Mouse (Mus musculus): Measurements from ENCODE around the gene Gm6034. TPM values are rescaled to one million over a fixed set of nuclear protein-coding genes. Genes with fewer than 3 reads are reported as not detected.
"Not testable (repeated sequence)": the region's sequence is repeated elsewhere in the genome, so short reads cannot be mapped to it uniquely, and the experiment has no call there.

The Gm6034 gene
- polyA plus RNA-seq, 1 experiment from 2014 or later = not detected

GRCm38 (mm10) chr17:36040604-36041003, 2.2 kb upstream of the Gm6034 start:
- H3K9ac ChIP-seq (ENCODE audit: low read depth, low read length); H3K36me3 ChIP-seq (ENCODE audit: control insufficient read depth, insufficient read depth); ATAC-seq (ENCODE audit: low read depth); H3K27me3 ChIP-seq (ENCODE audit: control insufficient read depth, insufficient read depth, low read depth, low read length); H3K27ac ChIP-seq (ENCODE audit: low read length); H3K4me2 ChIP-seq (ENCODE audit: low read depth, low read length); H3K4me1 ChIP-seq (ENCODE audit: control insufficient read depth, low read depth, low read length); H3K4me3 ChIP-seq (ENCODE audit: low read depth, low read length); H3K9me3 ChIP-seq (replicated peaks; ENCODE audit: control insufficient read depth, low read length): not testable (repeated sequence)
- WGBS (ENCODE audit: insufficient replicate concordance) = 73% methylated on average over 2 of the region's 2 CpGs

- not testable (repeated sequence) for H3K27ac ChIP-seq (ENCODE audit: low read length); H3K4me1 ChIP-seq (ENCODE audit: control insufficient read depth, low read depth, low read length); H3K36me3 ChIP-seq (ENCODE audit: control insufficient read depth, insufficient read depth); H3K27me3 ChIP-seq (ENCODE audit: control insufficient read depth, insufficient read depth, low read depth, low read length); H3K9me3 ChIP-seq (replicated peaks; ENCODE audit: control insufficient read depth, low read length)
- Histone ChIP-seq H3K4me2 (ENCODE audit: low read depth, low read length) (peak overlapping the region; percentile 85), H3K9ac (ENCODE audit: low read depth, low read length) (peak overlapping the region; percentile 56), H3K4me3 (ENCODE audit: low read depth, low read length) (peak overlapping the region; percentile 62)
- ATAC-seq (ENCODE audit: low read depth) = peak; percentile 22; the same call in 1 of the 2 replicates
- WGBS (ENCODE audit: insufficient replicate concordance) = 5% methylated on average over 19 of the region's 19 CpGs
Measured at GRCm38 (mm10) chr17:36042055-36042454, 706 bp upstream of the Gm6034 start.

- H3K36me3 ChIP-seq (ENCODE audit: control insufficient read depth, insufficient read depth) = no peaks in the 10 kb centered on the region
Measured at GRCm38 (mm10) chr17:36043286-36043685, 525 bp downstream of the Gm6034 start.

GRCm38 (mm10) chr17:36057927-36058326, 15.2 kb downstream of the Gm6034 start:
- H3K9ac ChIP-seq (ENCODE audit: low read depth, low read length); H3K4me3 ChIP-seq (ENCODE audit: low read depth, low read length); H3K36me3 ChIP-seq (ENCODE audit: control insufficient read depth, insufficient read depth); H3K27me3 ChIP-seq (ENCODE audit: control insufficient read depth, insufficient read depth, low read depth, low read length); H3K4me2 ChIP-seq (ENCODE audit: low read depth, low read length); H3K9me3 ChIP-seq (replicated peaks; ENCODE audit: control insufficient read depth, low read length); H3K27ac ChIP-seq (ENCODE audit: low read length); H3K4me1 ChIP-seq (ENCODE audit: control insufficient read depth, low read depth, low read length); ATAC-seq (ENCODE audit: low read depth): not testable (repeated sequence)
- WGBS (ENCODE audit: insufficient replicate concordance) = 75% methylated on average over 22 of the region's 25 CpGs

More at GRCm38 (mm10) chr17:36043286-36043685, 525 bp downstream of the Gm6034 start:
- Histone ChIP-seq H3K4me2 (ENCODE audit: low read depth, low read length) (peak overlapping the region; percentile 85), H3K27ac (ENCODE audit: low read length) (peak overlapping the region; percentile 34), H3K9ac (ENCODE audit: low read depth, low read length) (peak overlapping the region; percentile 61), H3K9me3 (replicated peaks; ENCODE audit: control insufficient read depth, low read length) (no peaks in the 10 kb centered on the region), H3K4me1 (ENCODE audit: control insufficient read depth, low read depth, low read length) (peaks cover 9% of the 10 kb centered on the region), H3K27me3 (ENCODE audit: control insufficient read depth, insufficient read depth, low read depth, low read length) (no peaks in the 10 kb centered on the region), H3K4me3 (ENCODE audit: low read depth, low read length) (peak overlapping the region; percentile 62)
- no peak for ATAC-seq (ENCODE audit: low read depth)
- WGBS (ENCODE audit: insufficient replicate concordance) = 77% methylated on average over 3 of the region's 3 CpGs

GRCm38 (mm10) chr17:36058362-36058761, 15.6 kb downstream of the Gm6034 start, which contains the start of gene Gm11127:
TSS of gene Gm11127 (minus strand) at chr17:36058371.
- not testable (repeated sequence) for H3K27ac ChIP-seq (ENCODE audit: low read length); H3K9me3 ChIP-seq (replicated peaks; ENCODE audit: control insufficient read depth, low read length); H3K27me3 ChIP-seq (ENCODE audit: control insufficient read depth, insufficient read depth, low read depth, low read length); H3K36me3 ChIP-seq (ENCODE audit: control insufficient read depth, insufficient read depth); ATAC-seq (ENCODE audit: low read depth); H3K4me2 ChIP-seq (ENCODE audit: low read depth, low read length); H3K4me1 ChIP-seq (ENCODE audit: control insufficient read depth, low read depth, low read length); H3K9ac ChIP-seq (ENCODE audit: low read depth, low read length); H3K4me3 ChIP-seq (ENCODE audit: low read depth, low read length)
- WGBS (ENCODE audit: insufficient replicate concordance) = 65% methylated on average over 1 of the region's 1 CpGs

- H3K4me3 ChIP-seq (ENCODE audit: low read depth, low read length) = no peak overlapping the region
- no peaks in the 10 kb centered on the region for H3K9me3 ChIP-seq (replicated peaks; ENCODE audit: control insufficient read depth, low read length)
- no peaks in the 10 kb centered on the region for H3K27me3 ChIP-seq (ENCODE audit: control insufficient read depth, insufficient read depth, low read depth, low read length)
- no peak overlapping the region for H3K27ac ChIP-seq (ENCODE audit: low read length)
- no peaks in the 10 kb centered on the region for H3K4me1 ChIP-seq (ENCODE audit: control insufficient read depth, low read depth, low read length)
- WGBS (ENCODE audit: insufficient replicate concordance) = 16% methylated on average over 2 of the region's 2 CpGs
- no peaks in the 10 kb centered on the region for H3K36me3 ChIP-seq (ENCODE audit: control insufficient read depth, insufficient read depth)
- H3K4me2 ChIP-seq (ENCODE audit: low read depth, low read length) = no peak overlapping the region
- ATAC-seq (ENCODE audit: low read depth) = no peak
- no peak overlapping the region for H3K9ac ChIP-seq (ENCODE audit: low read depth, low read length)
Measured at GRCm38 (mm10) chr17:36060829-36061228, 18.1 kb downstream of the Gm6034 start.

- not testable (repeated sequence) for H3K27ac ChIP-seq (ENCODE audit: low read length); H3K4me1 ChIP-seq (ENCODE audit: control insufficient read depth, low read depth, low read length); H3K4me2 ChIP-seq (ENCODE audit: low read depth, low read length); H3K36me3 ChIP-seq (ENCODE audit: control insufficient read depth, insufficient read depth); H3K9me3 ChIP-seq (replicated peaks; ENCODE audit: control insufficient read depth, low read length); H3K4me3 ChIP-seq (ENCODE audit: low read depth, low read length); H3K9ac ChIP-seq (ENCODE audit: low read depth, low read length); ATAC-seq (ENCODE audit: low read depth)
- H3K27me3 ChIP-seq (ENCODE audit: control insufficient read depth, insufficient read depth, low read depth, low read length) = peaks cover 30% of the 10 kb centered on the region
Measured at GRCm38 (mm10) chr17:36081901-36082300, 39.1 kb downstream of the Gm6034 start.

GRCm38 (mm10) chr17:36082519-36083232, 39.9 kb downstream of the Gm6034 start:
- not testable (repeated sequence) for H3K4me1 ChIP-seq (ENCODE audit: control insufficient read depth, low read depth, low read length); H3K36me3 ChIP-seq (ENCODE audit: control insufficient read depth, insufficient read depth); H3K9ac ChIP-seq (ENCODE audit: low read depth, low read length); H3K9me3 ChIP-seq (replicated peaks; ENCODE audit: control insufficient read depth, low read length); ATAC-seq (ENCODE audit: low read depth); H3K27ac ChIP-seq (ENCODE audit: low read length)
- H3K4me2 ChIP-seq (ENCODE audit: low read depth, low read length) = peak overlapping the region; percentile 75
- peaks cover 30% of the 10 kb centered on the region for H3K27me3 ChIP-seq (ENCODE audit: control insufficient read depth, insufficient read depth, low read depth, low read length)
- 46% methylated on average over 3 of the region's 6 CpGs for WGBS (ENCODE audit: insufficient replicate concordance)
- H3K4me3 ChIP-seq (ENCODE audit: low read depth, low read length) = peak overlapping the region; percentile 60

GRCm38 (mm10) chr17:36083266-36083869, 40.6 kb downstream of the Gm6034 start:
- no peak overlapping the region for H3K9ac ChIP-seq (ENCODE audit: low read depth, low read length)
- under 1% methylated on average over 46 of the region's 46 CpGs for WGBS (ENCODE audit: insufficient replicate concordance)
- ATAC-seq (ENCODE audit: low read depth) = peak; percentile 53; the same call in 1 of the 2 replicates

More at GRCm38 (mm10) chr17:36083266-36083869, 40.6 kb downstream of the Gm6034 start:
- Histone ChIP-seq H3K36me3 (ENCODE audit: control insufficient read depth, insufficient read depth) (no peaks in the 10 kb centered on the region), H3K27me3 (ENCODE audit: control insufficient read depth, insufficient read depth, low read depth, low read length) (peaks cover 30% of the 10 kb centered on the region), H3K9me3 (replicated peaks; ENCODE audit: control insufficient read depth, low read length) (no peaks in the 10 kb centered on the region), H3K4me2 (ENCODE audit: low read depth, low read length) (peak overlapping the region; percentile 75), H3K4me1 (ENCODE audit: control insufficient read depth, low read depth, low read length) (peaks cover 5% of the 10 kb centered on the region; the same call in 1 of the 2 replicates), H3K4me3 (ENCODE audit: low read depth, low read length) (peak overlapping the region; percentile 60), H3K27ac (ENCODE audit: low read length) (no peak overlapping the region)
